Mouse (Mus musculus): Measurements from ENCODE around the gene Gm13283.
"Not testable (repeated sequence)": the region's sequence is repeated elsewhere in the genome, so short reads cannot be mapped to it uniquely, and the experiment has no call there.

The Gm13283 gene

DNA sequence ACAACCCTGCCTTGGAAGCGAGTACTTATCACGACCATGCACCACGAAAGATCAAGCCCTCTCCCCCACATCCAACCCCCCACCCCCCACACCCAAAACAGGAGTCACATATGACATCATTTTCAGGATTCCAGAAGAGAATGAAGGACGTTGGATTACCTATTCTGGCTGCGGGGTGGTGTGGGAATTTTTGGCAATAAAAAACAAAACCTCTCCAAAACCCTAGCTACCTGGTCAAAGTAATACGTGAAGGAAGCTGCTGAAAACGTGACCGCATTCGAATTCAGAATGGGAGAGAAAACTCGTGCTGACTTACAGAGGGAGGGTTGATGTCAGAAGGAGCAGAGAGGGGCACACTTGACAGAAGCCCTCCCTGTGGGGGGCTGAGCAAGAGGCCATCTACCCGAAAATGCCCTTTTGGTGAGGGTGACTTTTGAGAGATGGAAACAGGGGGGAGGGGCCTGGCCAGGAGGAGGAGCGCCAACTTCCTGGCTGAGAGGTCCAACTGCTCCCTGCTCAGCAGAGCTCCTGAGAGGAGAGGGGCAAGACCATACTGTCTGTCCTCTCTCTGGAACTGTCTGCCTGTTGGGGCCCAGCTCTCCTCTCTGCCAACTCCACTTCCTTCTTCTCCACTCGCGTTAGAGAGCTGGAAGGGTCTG, at the start of gene Gm13283:
Gene Gm13283 (plus strand): TSS at position 510 of the 659 bp plus-strand sequence.
- DNase-seq: not testable (repeated sequence)

- no peak for DNase-seq
These were observed 45.6 kb upstream of the Gm13283 start for GRCm38 (mm10) chr4:88714281-88714680.

- DNase-seq: no peak
These were observed 44.9 kb upstream of the Gm13283 start for GRCm38 (mm10) chr4:88715059-88715458.

DNA sequence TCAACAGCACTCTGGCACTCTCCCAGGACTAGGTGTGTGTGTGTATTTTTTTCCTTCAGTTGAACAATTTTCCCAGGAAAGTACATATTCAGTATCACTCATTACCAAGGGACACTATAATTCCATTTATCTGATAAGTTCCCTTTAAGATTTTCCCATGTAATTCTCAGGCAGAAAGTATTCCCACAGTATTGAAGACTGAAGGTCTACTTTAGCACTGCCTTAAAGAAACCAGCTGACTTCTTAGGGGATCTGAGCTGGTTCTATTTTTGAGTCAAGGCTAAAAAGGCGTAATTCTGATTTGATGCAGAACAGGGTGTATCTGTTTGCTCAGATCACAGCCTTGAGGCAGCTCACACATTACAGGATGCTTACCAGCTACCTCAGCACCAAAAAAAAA, 41.2 kb upstream of the Gm13283 start:
- DNase-seq: no peak

DNA sequence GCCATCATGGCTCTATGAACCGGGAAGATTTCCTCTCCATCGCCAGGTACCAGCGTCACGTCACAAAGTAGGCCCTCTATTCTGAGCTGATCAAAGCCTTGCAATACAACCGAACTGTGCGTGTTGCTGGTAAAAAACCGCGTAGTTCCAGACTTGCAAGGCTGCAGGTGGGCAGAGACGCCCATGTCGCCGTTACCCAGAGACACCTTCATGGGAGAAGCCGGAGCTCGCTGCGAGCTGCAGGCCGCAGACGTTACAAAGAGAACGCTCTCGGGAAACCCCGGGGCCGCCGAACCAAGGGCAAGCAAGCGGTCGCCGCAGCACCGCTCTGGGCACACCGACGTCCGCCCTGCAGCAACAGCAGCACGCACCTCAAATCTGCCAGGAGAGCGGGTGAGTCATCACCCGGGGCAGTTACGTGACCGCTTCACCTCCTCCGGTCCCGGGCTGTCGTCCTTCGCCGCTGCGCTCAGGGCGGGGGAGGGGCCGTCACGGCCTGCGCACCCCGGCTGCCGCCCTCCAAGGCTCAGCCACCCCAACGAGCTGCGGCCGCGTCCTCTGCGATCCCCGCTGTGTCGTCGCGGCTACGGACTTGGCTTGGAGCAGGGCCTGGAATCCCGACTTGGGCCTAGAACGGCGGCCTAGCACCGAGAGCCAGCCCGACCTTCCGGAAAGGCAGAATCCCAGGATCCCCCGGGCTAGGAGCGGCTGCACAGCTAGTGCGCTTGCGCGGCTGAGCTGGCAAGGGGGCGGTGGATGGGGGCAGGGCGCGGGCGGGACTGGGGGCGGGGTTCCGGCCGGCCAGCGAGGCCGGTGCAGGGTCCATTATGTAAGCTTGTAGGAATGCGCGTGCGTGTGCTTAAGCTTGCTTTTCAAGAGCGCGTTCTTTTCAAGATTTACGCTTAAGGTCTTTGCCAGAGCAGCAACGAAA, 37.9 kb upstream of the Gm13283 start, which contains the start of the genes Gm26566 and Klhl9:
Gene Gm26566 (plus strand): TSS at position 15 of the 931 bp plus-strand sequence.
Gene Klhl9 (minus strand): TSS at position 675 of the 931 bp plus-strand sequence.
- peak; percentile 96 for DNase-seq

GRCm38 (mm10) chr4:88723497-88724090, 36.3 kb upstream of the Gm13283 start:
- no peak for DNase-seq

GRCm38 (mm10) chr4:88726727-88727126, 33.2 kb upstream of the Gm13283 start:
- no peak for DNase-seq

GRCm38 (mm10) chr4:88727324-88727723, 32.6 kb upstream of the Gm13283 start:
- peak; percentile 31 for DNase-seq

DNA sequence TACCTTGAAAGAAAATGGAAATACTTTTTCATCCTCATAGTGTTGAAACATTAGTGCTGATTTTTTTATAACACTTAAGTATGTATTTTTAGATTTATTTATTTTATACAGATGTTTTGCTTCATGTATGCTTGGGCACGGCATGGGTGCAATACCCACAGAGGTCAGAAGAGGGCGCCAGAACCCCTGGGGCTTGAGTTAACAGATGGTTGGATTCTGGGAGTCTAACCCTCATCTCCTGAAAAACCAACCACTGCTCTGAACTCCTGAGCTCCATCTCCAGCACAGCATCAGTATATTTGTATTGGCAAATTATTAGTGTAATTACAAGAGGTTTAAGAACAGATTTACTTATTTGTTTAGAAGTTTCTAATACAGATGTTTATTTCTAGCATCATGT, 21.4 kb upstream of the Gm13283 start:
- peak; percentile 78 for DNase-seq

DNA sequence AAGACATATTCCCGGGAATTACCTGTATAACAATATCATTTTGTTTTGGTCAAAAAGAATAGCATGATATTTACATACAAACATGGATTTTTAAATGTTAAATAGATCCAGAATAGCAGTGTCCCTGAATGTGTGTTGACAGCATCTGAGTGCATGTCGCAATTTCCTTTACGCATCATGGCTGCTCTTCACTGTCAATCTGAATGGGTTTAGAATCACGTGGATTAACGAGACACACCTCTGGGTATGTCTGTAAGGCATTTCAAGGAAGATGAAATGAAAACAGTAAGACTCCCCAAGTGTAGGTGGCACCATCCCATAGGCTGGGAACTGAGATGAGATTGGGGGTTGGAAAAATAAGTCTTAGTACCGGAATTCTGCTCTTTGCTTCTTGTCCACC, 20.9 kb upstream of the Gm13283 start:
- no peak for DNase-seq

GRCm38 (mm10) chr4:88741426-88741825, 18.5 kb upstream of the Gm13283 start:
- DNase-seq: no peak

DNA sequence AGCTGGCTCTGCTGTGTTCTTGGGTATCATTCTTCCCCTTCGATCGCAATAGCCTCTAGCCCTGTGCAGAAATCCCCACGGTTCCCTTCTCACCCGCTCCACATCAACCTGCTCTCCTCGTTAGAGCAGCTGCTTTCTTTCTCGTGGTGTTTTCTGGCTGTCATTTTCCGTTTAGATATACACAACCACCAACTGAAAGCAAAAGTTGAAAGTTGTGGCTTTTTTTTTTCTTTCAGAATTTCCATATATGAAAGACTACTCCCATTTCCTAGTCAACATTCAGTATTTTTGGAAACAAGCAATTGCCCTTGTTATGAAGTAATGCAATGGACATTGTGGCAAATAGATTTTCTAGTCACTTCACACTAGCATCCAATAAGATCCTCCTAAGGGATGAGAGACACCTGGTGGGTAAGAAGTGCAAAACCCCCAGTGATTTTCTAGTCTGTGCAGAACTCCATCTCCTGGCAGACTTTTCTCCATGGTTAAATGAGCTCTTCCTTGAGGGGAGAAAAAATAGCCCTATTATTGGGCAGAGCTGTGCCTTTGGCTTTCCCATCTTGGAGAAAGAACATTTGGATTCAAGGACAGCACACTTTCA, 17.0 kb upstream of the Gm13283 start:
- DNase-seq: no peak

DNA sequence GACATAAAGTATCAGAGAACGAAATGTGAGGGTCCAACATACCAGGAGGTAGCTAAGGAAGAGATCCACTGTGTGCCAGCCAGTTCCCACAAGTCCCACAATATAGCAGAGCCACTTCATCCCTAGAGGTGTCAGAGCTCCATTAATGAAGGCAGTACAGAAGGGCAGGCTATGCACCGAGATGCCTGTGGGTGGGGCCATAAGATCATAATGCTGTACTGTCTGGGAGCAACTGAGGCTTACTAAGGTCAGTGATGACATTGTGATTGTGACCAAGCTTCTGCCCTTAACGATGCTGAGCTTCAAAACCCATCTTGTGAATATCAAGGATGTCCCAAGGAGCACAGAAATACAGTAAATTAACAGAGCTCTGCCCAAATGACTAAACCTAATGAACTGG, 15.7 kb upstream of the Gm13283 start:
- DNase-seq: no peak

GRCm38 (mm10) chr4:88749926-88750325, 10.0 kb upstream of the Gm13283 start:
- no peak for DNase-seq

GRCm38 (mm10) chr4:88754818-88755340, 5.0 kb upstream of the Gm13283 start, which contains the start of gene Gm13271:
Gene Gm13271 (plus strand): TSS chr4:88754868.
- not testable (repeated sequence) for DNase-seq

DNA sequence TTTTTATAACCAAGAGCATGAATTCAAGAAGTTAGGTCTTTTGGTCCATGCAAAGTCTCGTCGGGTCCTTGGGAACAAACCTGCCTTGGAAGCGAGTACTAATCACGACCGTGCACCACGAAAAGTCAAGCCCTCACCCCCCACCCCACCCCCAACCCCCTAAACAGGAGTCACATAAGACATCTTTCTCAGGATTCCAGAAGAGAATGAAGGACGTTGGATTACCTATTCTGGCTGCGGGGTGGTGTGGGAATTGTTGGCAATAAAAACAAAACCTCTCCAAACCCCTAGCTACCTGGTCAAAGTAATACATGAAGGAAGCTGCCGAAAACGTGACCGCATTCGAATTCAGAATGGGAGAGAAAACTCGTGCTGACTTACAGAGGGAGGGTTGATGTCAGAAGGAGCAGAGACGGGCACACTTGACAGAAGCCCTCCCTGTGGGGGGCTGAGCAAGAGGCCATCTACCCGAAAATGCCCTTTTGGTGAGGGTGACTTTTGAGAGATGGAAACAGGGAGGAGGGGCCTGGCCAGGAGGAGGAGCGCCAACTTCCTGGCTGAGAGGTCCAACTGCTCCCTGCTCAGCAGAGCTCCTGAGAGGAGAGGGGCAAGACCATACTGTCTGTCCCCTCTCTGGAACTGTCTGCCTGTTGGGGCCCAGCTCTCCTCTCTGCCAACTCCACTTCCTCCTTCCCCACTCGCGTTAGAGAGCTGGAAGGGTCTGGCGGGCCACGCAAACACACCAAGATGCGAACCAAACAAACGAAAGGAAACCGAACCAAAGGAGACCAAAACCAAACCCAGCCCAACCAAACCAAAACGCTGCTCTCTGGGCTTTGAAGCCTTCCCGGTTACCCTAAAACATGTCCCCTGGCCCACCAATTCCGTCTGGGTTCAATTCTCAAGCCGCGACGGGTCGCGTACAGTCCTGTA, 3.1 kb upstream of the Gm13283 start:
- not testable (repeated sequence) for DNase-seq

- peak; percentile 78 for DNase-seq
These were observed 2.3 kb upstream of the Gm13283 start for GRCm38 (mm10) chr4:88757628-88758031.

DNA sequence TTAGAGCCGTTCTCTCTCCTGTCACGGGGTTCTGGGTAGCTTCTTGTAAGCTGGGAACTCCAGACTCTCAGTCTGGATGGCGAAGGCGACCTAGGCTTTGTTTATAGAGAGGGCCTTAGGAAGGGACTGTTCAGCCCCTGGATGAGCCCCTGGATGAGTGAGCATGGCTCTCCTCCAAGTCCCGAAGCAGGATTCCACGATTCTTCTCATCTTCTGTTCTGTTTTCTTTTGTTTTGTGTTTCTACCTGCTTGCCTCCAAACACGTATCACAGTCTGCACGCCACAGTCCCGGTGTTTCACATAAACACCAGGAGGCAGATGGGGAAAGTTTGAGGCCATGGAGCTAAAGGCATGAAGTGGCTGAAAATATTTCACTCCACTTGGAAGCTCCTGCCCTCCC, 1.2 kb upstream of the Gm13283 start:
- not testable (repeated sequence) for DNase-seq

- DNase-seq: peak; percentile 80
These were observed 512 bp downstream of the Gm13283 start for GRCm38 (mm10) chr4:88760431-88760830.

DNA sequence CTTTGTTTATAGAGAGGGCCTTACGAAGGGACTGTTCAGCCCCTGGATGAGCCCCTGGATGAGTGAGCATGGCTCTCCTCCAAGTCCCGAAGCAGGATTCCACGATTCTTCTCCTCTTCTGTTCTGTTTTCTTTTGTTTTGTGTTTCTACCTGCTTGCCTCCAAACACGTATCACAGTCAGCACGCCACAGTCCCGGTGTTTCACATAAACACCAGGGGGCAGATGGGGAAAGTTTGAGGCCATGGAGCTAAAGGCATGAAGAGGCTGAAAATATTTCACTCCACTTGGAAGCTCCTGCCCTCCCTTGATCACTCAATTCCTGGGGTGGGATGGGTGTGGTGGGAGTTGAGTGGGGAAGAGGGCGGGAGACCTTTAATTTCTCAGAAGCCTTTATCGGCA, 1.9 kb downstream of the Gm13283 start:
- not testable (repeated sequence) for DNase-seq

DNA sequence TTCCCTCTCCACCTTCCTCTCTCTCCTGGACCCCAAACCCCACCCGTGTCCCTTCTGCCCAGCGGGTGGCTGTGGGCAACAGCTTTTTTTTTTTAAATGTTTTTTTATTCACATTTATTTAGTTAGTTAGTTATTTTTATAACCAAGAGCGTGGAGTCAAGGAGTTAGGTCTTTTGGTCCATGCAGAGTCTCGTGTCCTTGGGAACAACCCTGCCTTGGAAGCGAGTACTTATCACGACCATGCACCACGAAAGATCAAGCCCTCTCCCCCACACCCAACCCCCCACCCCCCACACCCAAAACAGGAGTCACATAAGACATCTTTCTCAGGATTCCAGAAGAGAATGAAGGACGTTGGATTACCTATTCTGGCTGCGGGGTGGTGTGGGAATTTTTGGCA, 2.4 kb downstream of the Gm13283 start:
- DNase-seq: not testable (repeated sequence)

All from liver (tissue).